Mouse (Mus musculus) layer of hippocampus, adult 2 months (tissue): ENCODE results near the gene Agtpbp1. TPM values are rescaled to one million over a fixed set of nuclear protein-coding genes. Genes with fewer than 3 reads are reported as not detected.

Source experiments
- DNase-seq, 2 experiments: peaks; one replicate each; pipeline ENCODE4 v3.0.0; 2022; ENCODE audit warnings: low spot score in 2 of 2
- H3K27ac ChIP-seq: fragments of 200-600 bp; 2 replicates; pipeline ENCODE4 v1.8.1; 2022
- H3K4me3 ChIP-seq: fragments of 200-600 bp; 2 replicates; pipeline ENCODE4 v1.8.1; 2022; ENCODE audit warnings: mild to moderate bottlenecking
- CTCF ChIP-seq: fragments of 200-600 bp; conservative IDR thresholded peaks from 2 replicates; pipeline ENCODE4 v1.8.1; 2022; ENCODE audit warnings: antibody characterized with exemption, mild to moderate bottlenecking, moderate library complexity
- total RNA-seq, 2 experiments: library from RNA; stranded (reverse); gene quantifications; 2 replicates each; pipeline ENCODE4 v1.2.3; 2021

Agtpbp1 gene
- total RNA-seq, 2 experiments from 2014 or later = 374 to 406 TPM

DNA sequence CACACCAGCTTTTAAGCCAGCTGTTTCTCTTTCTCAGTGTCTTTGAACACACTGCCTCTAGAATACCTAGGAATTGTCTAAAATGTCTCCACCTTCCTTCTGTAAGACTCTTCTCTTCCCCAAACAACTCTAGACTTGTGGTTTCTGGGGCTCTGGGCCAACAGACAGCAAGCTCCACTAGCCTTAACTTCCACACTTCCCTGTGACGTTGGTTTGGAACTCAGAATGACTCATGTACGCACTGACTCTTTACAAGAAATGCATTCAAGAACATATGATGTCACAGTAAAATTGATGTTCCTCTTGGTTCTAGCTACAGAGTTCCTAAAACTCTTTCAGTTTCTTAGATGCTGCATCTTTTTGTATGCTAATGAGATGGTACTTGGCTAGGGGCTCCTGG lies 22.6 kb downstream of the Agtpbp1 start:
- no peak overlapping the region for H3K4me3 ChIP-seq
- DNase-seq = no peak
- TF ChIP-seq CTCF = no peak
- H3K27ac ChIP-seq = no peak overlapping the region

DNA sequence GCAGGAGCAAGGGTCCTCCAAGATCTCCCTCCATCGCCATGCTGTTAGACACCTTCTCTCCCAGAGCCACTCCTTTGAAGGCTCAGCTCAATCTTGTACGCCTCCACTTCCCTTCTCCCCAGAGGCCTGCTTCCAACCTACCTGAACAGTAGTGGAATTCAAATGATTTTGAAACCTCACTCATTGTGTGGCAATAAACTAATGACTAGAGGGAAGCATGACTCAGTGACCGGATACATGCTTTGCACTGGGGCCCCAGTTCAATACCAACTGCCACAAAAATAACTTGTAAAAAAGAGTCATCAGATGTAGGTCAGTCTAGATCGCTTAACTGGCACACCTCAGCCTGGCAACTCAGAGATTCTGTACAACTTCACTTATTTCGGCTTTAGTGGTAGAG lies 26.3 kb downstream of the Agtpbp1 start:
- no peak for DNase-seq
- no peak overlapping the region for H3K27ac ChIP-seq
- H3K4me3 ChIP-seq = no peak overlapping the region
- no peak for TF ChIP-seq CTCF

DNA sequence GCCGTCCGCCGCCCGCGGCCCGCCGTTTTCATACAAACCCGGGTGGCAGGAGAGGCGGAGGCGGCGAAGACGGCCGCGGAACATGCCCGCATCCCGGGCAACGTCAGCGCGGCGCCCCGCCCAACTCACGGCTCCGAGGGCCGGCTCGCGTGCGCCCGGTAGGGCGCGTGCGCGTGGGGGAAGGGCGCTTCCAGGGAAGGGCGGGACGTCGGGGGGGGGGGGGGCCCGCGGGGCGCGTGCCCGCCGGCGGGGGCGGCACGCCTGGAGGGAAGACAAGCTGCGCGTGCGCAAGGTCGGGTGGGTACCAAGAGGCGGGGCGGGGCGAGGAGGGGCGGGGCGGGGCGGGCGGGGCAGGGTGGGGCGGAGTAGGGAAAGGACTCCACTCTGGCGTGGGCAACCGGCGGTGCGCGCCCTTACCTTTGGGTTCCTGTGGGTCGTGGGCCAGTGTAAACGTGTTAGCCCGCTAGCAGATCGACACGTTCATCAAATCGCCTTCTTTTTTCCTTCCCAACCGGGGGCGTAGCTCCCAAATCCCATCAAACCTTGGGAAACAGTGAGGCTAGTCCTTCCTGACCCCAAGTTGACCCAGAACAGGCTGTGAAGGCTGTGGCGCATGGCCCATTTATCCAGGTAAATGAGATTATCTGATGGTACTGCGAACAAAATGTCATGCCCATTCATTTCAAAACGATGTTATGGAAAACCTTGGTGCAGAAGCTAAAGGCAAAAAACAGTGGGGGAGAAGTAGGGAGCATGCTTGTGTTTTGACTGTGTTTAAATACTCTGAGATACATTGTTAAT lies 27.6 kb downstream of the Agtpbp1 start:
- TF ChIP-seq CTCF = no peak
- peak overlapping the region; percentile 91 for H3K27ac ChIP-seq
- DNase-seq = peak; percentile 86 to 91
- H3K4me3 ChIP-seq = peak overlapping the region; percentile 82

DNA sequence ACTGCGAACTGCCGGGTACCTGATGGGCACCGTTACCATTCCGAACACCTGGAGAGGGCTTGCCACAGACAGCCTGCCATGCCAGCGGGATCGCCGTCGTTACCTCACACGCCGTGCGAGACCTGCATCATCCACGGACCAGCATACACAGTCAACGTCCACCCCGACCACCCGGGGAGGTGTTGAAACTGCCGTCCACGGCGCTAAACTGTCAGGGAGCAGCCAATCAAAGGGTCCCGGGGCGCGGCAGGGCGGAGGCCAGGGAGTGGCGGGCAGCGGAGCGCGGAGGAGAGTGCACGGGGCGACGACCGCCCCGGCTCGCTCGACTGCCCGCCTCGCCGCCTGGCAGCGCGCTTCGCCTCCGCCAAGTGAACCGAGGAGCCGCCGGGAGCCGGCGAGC lies 28.4 kb downstream of the Agtpbp1 start:
- peak in 1 of 2 experiments; percentile 29 for DNase-seq
- no peak for TF ChIP-seq CTCF
- Histone ChIP-seq H3K27ac (peak overlapping the region; percentile 91), H3K4me3 (peak overlapping the region; percentile 66)

DNA sequence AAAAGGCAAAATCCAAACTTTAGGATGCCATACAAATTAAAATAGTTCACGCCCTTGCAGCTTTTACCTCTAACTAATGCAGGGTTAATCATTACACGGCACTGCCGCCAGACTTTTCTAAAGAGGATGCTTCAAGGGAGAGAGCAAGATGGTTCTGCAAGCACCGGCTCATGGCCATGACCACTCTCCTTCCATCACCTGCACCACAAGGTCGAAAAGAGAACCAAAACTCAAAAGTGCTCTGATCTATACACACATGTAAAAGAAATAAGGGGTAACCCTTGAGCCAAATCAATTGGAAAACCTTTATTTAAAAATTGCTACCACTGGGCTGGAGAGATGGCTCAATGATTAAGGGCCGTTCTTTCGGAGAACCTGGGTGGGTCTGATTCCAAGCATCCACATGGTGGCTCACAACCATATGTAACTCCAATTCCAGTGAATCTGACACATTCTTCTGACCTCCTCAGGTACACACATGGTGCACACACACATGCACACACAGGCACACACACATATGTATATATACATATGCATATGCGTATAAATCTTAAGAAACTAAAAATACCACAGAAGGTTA lies 29.3 kb downstream of the Agtpbp1 start:
- no peak for DNase-seq
- 0 out of 2 replicates have a peak, but pooled peaks have one; percentile 16 for TF ChIP-seq CTCF
- H3K4me3 ChIP-seq = peak overlapping the region; percentile 66
- H3K27ac ChIP-seq = peak overlapping the region; percentile 91

DNA sequence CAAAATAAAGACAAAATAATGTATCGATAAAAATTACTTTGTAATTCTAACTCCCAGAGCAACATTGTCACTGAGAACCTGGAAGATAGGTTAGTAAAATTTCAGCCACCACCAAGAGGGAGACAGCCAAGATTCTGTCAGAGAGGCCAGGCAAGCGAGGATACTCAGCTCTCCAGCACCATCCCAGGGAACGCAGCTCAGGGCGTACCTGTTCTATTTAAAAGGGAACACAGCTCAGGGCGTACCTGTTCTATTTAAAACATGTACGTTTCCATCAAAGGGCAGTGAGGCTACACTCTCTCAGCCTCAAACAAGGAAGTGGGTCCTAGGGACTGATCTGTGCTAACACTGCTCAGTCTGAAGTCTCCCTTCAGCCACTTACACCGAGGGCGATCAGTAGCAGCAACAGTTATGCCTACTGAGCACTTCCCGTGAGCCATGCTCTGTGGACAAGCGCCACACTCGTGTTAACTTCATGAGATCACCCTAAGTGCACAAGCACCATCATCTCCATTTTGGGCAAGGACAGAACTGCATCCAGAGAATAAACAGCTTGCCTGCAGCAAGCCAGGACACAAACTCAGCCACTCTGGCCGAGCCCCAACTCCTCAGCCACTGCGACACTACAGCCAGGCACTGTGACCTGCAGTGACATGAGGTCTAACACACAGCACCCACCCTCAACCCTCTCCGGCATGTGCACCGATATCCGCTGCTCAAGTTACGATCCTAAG lies 30.1 kb downstream of the Agtpbp1 start:
- no peak for DNase-seq
- TF ChIP-seq CTCF = no peak
- H3K4me3 ChIP-seq = peak overlapping the region; percentile 66
- peak overlapping the region; percentile 91 for H3K27ac ChIP-seq

DNA sequence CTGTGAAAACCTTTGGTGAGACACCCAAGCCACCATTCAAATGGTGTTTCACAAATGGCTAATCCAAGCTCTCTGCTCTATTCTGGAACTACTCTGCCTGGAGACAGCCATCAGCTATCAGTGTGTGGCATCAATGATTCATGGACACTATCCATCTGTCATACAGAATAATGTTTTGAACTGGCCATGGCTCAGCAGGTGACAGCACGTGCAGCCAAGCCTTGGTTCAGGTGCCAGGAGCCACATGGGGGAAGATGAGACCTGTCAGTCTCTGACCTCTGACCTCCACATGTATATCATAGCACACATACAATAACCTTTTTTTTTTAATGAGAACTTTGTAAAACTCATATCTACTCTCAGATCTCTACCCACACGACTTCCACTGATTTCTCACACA lies 32.3 kb downstream of the Agtpbp1 start:
- H3K27ac ChIP-seq = peak overlapping the region; percentile 64
- DNase-seq = no peak
- no peak for TF ChIP-seq CTCF
- no peak overlapping the region for H3K4me3 ChIP-seq

DNA sequence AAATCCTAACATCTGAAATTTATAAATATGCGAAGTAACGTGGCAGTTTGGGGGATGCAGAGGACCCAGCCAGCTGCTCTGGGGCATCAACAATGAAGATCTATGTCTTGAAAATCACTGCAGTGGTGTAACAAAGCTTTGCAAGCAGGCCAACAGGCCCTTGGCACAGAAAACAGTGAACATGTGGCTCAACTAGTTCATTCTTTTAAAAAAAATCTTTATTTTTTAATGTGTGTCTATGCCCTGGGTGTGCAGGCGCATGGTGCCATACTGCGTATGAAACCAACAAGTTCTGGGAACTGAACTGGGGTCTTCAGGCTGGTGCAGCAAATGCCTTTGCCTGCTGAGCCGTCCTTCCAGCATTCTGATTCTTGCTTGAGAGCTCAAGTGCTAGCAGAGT lies 32.7 kb downstream of the Agtpbp1 start:
- TF ChIP-seq CTCF = no peak
- Histone ChIP-seq H3K27ac (peak overlapping the region; percentile 64), H3K4me3 (no peak overlapping the region)
- DNase-seq = no peak

DNA sequence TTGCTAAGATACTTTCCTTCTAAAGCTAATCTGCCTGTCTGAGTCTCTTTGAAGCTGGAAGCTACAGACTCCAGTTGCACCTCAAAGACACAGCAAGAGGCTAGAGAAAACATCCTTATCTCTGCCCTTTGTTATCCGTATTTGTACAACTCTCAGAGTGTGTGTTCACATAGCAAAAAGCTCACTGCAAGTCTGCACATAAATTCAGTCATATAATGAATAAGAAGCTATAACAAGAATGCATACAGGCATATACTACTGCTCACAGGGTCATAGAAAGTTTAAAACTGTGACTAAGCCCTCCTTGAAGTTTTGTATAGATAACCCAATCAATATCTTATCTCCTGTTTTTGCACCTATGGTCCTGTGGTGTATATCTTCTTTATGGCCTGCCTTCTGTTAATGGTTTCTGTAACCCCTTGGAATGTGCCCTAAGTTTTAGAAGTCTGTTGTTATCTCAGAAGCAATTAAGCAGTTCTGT lies 35.7 kb downstream of the Agtpbp1 start:
- no peak for DNase-seq
- Histone ChIP-seq H3K27ac (no peak overlapping the region), H3K4me3 (no peak overlapping the region)
- no peak for TF ChIP-seq CTCF

DNA sequence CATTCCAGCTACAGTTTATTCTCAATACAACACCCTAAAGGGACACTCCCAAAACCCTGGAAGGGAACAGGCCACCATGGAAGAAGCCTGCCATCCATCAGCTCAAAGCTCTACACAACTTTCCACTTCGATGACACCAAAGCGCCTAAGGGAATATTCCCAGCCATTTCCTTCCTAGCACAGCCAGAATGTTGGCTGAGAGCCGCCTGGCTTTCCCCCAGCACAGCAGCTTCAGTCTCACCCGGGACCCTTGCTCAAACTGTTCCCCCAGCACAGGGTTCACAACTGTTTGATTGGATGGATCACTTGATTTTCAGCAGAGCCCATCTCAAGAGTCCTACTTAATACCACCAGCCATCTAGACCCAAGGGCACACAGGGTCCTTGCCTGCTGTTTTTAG lies 37.3 kb downstream of the Agtpbp1 start:
- no peak for TF ChIP-seq CTCF
- no peak for DNase-seq
- Histone ChIP-seq H3K27ac (peak overlapping the region; percentile 1; the same call in 1 of the 2 replicates), H3K4me3 (no peak overlapping the region)

DNA sequence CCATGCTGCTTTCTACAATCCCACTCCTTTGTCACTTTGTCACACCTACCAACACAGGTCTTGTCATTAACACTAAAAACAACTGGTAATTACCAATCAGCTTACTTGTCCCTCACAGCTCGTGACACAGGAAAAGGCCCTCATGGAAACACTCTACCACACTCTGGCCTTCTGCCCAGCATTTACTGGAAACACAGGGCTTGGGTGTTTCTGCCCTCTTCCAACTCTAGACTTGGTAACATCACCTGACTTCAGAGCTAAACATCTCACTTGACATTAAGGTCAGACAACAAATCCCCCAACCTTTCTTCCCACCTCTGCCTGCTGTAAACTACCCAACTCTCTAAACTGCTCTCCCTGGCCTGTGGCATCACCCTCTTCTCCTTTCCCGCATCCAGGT lies 37.9 kb downstream of the Agtpbp1 start:
- Histone ChIP-seq H3K27ac (peak overlapping the region; percentile 1; the same call in 1 of the 2 replicates), H3K4me3 (no peak overlapping the region)
- no peak for TF ChIP-seq CTCF
- DNase-seq = no peak

DNA sequence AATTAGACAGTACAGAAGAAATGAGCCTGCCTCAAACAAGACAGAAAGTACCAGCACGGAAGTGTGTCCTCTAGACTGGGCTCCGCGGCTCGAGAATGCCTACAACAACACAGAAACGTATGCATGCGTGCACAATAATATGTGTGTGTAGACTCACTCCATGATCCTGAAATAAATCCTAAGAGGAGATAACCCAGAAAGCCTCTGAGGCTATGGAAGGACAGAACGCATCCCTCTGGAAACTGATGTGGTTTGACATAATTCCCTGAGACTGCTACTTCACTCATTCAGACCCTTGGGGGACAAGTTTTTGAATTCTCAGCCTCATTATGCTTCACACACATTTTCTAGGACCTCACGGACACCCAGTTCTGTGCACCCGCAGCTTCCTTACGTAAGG lies 42.6 kb downstream of the Agtpbp1 start:
- H3K27ac ChIP-seq = peak overlapping the region; percentile 29; the same call in 1 of the 2 replicates
- no peak overlapping the region for H3K4me3 ChIP-seq
- no peak for DNase-seq
- no peak for TF ChIP-seq CTCF

DNA sequence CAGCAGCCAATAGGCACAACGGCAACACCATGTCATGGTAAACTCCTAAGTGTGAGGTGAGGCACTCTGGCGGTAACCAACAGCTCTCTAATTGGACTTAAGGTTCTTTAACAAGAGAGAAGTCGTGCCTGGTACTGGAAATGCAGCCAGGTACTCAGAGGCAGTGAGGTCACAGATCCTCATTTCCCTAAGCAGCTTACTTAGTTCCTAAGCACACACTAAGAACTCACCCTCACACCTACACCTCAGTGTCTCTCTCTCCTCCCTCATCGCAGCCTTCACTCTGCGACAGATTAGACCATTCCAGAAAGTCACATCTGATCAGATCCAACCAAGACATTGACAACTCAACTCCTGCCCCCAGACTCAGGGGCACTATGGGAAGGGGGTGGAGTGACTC lies 45.0 kb downstream of the Agtpbp1 start:
- DNase-seq = no peak
- Histone ChIP-seq H3K4me3 (no peak overlapping the region), H3K27ac (no peak overlapping the region)
- TF ChIP-seq CTCF = no peak
